Mouse (Mus musculus): ENCODE results near the gene Ptpre.

DNA sequence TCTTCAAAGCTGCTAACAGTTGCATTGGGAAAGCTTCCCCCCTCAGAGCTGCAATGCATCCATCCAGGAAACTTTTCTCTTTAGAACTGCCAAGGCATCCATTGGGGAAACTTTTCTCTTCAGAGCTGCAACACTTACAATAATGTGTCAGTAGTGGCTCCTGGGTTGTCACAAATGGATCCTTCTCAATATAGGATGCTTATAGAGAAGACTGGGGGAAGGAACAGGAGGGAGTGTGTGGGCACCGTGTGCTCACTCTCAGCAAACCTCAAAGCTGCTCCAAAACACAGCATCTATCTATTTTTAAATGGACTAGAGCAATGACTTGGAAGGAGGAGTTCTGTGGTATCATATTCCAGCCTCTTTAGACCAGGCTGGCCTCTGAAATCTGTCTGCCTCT is 189.4 kb downstream of the Ptpre start:
- TF ChIP-seq CTCF (conservative IDR thresholded peaks at IDR 0.05 in 1 of 2, IDR thresholded peaks at IDR 0.05 in 1 of 2; ENCODE audit: low read depth in 2 of 2, low read length in 2 of 2) (no peak), POLR2AphosphoS2 (IDR thresholded peaks at IDR 0.05; ENCODE audit: low read depth, low read length) (no peak), ZMIZ1 (IDR thresholded peaks at IDR 0.05; ENCODE audit: low read depth, low read length) (no peak), SIN3A (IDR thresholded peaks at IDR 0.05; ENCODE audit: low read length) (no peak), USF2 (conservative IDR thresholded peaks at IDR 0.05; ENCODE audit: low read depth, low read length) (no peak), USF1 (IDR thresholded peaks at IDR 0.05; ENCODE audit: low read depth, low read length) (no peak), ETS1 (conservative IDR thresholded peaks at IDR 0.05; ENCODE audit: low read depth, low read length) (no peak), MXI1 (IDR thresholded peaks at IDR 0.05; ENCODE audit: low read depth, low read length) (no peak), POLR2A (IDR thresholded peaks at IDR 0.05; ENCODE audit: low read depth, low read length) (no peak), RCOR1 (conservative IDR thresholded peaks at IDR 0.05; ENCODE audit: low read depth, low read length) (no peak), TCF12 (IDR thresholded peaks at IDR 0.05; ENCODE audit: low read depth, low read length) (no peak), EP300 (IDR thresholded peaks at IDR 0.05; ENCODE audit: low read length) (no peak), SMC3 (IDR thresholded peaks at IDR 0.05; ENCODE audit: low read depth, low read length) (no peak), CHD2 (IDR thresholded peaks at IDR 0.05; ENCODE audit: low read length) (no peak)
